Mouse (Mus musculus): ENCODE data around the gene Cnnm3. TPM values are rescaled to one million over a fixed set of nuclear protein-coding genes. Genes with fewer than 3 reads are reported as not detected.

Gene Cnnm3
- polyA plus RNA-seq, 1 experiment, result 46.2 TPM

DNA sequence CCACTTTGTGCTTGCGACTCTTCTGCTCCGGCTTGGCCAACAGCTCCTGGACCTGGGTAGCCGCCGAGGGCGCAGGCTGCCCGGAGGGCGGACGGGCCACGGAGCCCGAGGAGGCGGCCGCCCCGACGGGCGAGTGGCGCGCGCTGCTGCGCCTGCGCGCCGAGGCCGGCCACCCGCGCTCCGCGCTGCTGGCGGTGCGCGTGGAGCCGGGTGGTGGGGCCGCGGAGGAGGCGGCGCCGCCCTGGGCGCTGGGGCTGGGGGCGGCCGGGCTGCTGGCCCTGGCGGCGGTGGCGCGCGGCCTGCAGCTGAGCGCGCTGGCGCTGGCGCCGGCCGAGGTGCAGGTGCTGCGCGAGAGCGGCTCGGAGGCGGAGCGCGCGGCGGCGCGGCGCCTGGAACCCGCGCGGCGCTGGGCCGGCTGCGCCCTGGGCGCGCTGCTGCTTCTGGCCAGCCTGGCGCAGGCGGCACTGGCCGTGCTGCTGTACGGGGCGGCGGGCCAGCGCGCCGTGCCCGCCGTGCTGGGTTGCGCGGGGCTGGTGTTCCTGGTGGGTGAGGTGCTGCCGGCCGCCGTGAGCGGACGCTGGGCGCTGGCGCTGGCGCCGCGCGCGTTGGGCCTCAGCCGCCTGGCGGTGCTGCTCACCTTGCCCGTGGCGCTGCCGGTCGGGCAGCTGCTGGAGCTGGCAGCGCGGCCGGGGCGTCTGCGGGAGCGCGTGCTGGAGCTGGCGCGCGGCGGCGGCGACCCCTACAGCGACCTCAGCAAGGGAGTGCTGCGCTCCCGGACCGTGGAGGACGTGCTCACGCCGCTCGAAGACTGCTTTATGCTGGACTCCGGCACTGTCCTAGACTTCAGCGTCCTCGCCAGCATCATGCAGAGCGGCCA lies 660 bp downstream of the Cnnm3 start:
- 6% methylated on average over 124 of the region's 126 CpGs for WGBS
- H3K27me3 ChIP-seq (ENCODE audit: control insufficient read depth, insufficient read depth, low read length), result no peaks in the 10 kb centered on the region
- H3K27ac ChIP-seq (ENCODE audit: insufficient read depth, low read length), result peak overlapping the region; percentile 99
- DNase-seq, result peak; percentile 73 to 76
- peaks cover 28% of the 10 kb centered on the region for H3K4me1 ChIP-seq (ENCODE audit: control insufficient read depth, insufficient read depth, low read length)
- peak overlapping the region; percentile 59 for H3K4me3 ChIP-seq (replicated peaks; ENCODE audit: insufficient read depth, low read depth, low read length)
- TF ChIP-seq POLR2A (IDR thresholded peaks at IDR 0.05; ENCODE audit: borderline replicate concordance, insufficient read depth, low read length) (no peak), CTCF (IDR thresholded peaks at IDR 0.05; ENCODE audit: borderline replicate concordance, insufficient read depth, low read depth, low read length) (no peak; the same call in 1 of the 2 replicates)

DNA sequence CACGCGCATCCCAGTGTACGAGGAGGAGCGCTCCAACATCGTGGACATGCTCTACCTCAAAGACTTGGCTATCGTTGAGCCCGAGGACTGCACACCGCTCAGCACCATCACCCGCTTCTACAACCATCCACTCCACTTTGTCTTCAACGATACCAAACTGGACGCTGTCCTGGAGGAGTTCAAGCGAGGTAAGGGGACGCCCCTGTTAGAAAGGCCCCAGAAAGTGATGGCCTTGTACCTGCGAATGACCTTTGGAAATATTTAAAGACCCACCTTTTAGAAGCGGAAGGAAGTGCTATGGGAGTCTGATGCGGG lies 1.3 kb downstream of the Cnnm3 start:
- no peak for DNase-seq
- Histone ChIP-seq H3K27me3 (ENCODE audit: control insufficient read depth, insufficient read depth, low read length) (no peaks in the 10 kb centered on the region), H3K27ac (ENCODE audit: insufficient read depth, low read length) (peak overlapping the region; percentile 34; the same call in 1 of the 2 replicates), H3K4me1 (ENCODE audit: control insufficient read depth, insufficient read depth, low read length) (peaks cover 28% of the 10 kb centered on the region), H3K4me3 (replicated peaks; ENCODE audit: insufficient read depth, low read depth, low read length) (peak overlapping the region; percentile 59)
- 2% methylated on average over 16 of the region's 16 CpGs for WGBS
- TF ChIP-seq CTCF (IDR thresholded peaks at IDR 0.05; ENCODE audit: borderline replicate concordance, insufficient read depth, low read depth, low read length), result no peak
- no peak for TF ChIP-seq POLR2A (IDR thresholded peaks at IDR 0.05; ENCODE audit: borderline replicate concordance, insufficient read depth, low read length)

DNA sequence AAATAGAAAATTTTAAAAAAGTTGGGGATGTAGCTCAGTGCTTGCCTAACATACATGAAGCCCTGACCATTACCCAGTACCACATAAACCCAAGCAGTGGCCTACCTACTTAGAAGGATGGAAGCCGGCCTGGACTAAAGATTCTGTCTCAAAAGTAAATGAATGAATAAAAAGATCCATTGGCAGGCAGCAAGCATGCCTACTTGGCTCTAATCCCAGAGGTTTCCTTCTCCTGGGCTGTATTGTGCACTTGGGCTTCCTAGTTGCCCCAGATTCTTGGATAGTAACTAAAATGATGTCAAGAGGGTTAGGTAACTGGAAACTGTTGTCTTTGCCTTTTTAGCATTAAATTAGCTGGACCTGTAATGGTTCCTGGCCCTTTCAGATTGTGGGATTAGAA lies 1.6 kb downstream of the Cnnm3 start:
- peak overlapping the region; percentile 59 for H3K4me3 ChIP-seq (replicated peaks; ENCODE audit: insufficient read depth, low read depth, low read length)
- no peak for TF ChIP-seq POLR2A (IDR thresholded peaks at IDR 0.05; ENCODE audit: borderline replicate concordance, insufficient read depth, low read length)
- no peak for TF ChIP-seq CTCF (IDR thresholded peaks at IDR 0.05; ENCODE audit: borderline replicate concordance, insufficient read depth, low read depth, low read length)
- peaks cover 28% of the 10 kb centered on the region for H3K4me1 ChIP-seq (ENCODE audit: control insufficient read depth, insufficient read depth, low read length)
- no peak overlapping the region for H3K27ac ChIP-seq (ENCODE audit: insufficient read depth, low read length)
- H3K27me3 ChIP-seq (ENCODE audit: control insufficient read depth, insufficient read depth, low read length), result no peaks in the 10 kb centered on the region
- WGBS, result 2% methylated on average over 1 of the region's 1 CpGs
- DNase-seq, result peak in 1 of 2 experiments; percentile 57

DNA sequence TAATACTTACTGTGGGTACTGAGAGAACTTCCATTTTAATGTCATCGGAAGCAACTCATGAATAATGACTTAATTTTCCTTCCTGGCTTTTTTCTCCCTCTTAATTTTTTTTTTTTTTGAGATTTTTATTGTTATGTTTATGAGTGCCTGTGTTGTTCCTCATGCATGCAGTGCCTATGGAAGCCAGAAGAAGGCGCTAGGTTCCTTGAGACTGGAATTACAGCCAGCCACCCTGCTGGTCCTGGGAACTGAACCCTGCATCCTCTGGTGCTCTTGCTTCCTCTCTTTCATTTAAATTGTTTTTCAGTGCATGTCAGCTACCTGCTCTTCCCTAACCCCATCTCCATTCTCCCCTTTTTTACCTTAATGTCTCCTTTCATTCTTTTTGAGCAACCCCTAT lies 2.1 kb downstream of the Cnnm3 start:
- 27% methylated on average over 2 of the region's 2 CpGs for WGBS
- TF ChIP-seq CTCF (IDR thresholded peaks at IDR 0.05; ENCODE audit: borderline replicate concordance, insufficient read depth, low read depth, low read length) (peak; percentile 70), POLR2A (IDR thresholded peaks at IDR 0.05; ENCODE audit: borderline replicate concordance, insufficient read depth, low read length) (no peak)
- peaks cover 31% of the 10 kb centered on the region for H3K4me1 ChIP-seq (ENCODE audit: control insufficient read depth, insufficient read depth, low read length)
- H3K27me3 ChIP-seq (ENCODE audit: control insufficient read depth, insufficient read depth, low read length), result no peaks in the 10 kb centered on the region
- peak overlapping the region; percentile 38 for H3K4me3 ChIP-seq (replicated peaks; ENCODE audit: insufficient read depth, low read depth, low read length)
- no peak overlapping the region for H3K27ac ChIP-seq (ENCODE audit: insufficient read depth, low read length)
- DNase-seq, result peak; percentile 66

DNA sequence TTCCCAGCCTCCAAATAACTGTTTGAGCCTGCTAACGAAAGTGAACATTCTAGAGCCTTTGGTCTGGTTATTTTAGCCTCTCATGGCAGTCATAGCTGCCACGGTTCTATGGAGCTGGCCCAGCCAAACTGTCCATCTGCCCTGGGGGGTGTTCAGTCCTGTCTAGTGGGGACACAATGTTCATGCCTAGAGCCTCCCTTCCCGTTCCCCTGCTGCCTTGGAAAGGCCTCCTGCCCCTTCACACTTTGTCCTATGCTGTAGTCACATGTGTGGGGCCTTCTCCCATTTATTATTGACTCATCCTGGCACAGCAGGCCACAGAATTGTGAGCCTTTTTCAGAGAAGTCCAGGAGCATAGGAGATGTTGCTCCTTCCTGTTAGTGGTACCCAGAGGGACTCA lies 6.6 kb downstream of the Cnnm3 start:
- Histone ChIP-seq H3K27ac (ENCODE audit: insufficient read depth, low read length) (peak overlapping the region; percentile 66), H3K4me3 (replicated peaks; ENCODE audit: insufficient read depth, low read depth, low read length) (no peak overlapping the region), H3K4me1 (ENCODE audit: control insufficient read depth, insufficient read depth, low read length) (peaks cover 41% of the 10 kb centered on the region), H3K27me3 (ENCODE audit: control insufficient read depth, insufficient read depth, low read length) (no peaks in the 10 kb centered on the region)
- TF ChIP-seq CTCF (IDR thresholded peaks at IDR 0.05; ENCODE audit: borderline replicate concordance, insufficient read depth, low read depth, low read length), result no peak
- TF ChIP-seq POLR2A (IDR thresholded peaks at IDR 0.05; ENCODE audit: borderline replicate concordance, insufficient read depth, low read length), result no peak
- WGBS, result 10% methylated on average over 3 of the region's 3 CpGs
- peak; percentile 38 to 46 for DNase-seq

DNA sequence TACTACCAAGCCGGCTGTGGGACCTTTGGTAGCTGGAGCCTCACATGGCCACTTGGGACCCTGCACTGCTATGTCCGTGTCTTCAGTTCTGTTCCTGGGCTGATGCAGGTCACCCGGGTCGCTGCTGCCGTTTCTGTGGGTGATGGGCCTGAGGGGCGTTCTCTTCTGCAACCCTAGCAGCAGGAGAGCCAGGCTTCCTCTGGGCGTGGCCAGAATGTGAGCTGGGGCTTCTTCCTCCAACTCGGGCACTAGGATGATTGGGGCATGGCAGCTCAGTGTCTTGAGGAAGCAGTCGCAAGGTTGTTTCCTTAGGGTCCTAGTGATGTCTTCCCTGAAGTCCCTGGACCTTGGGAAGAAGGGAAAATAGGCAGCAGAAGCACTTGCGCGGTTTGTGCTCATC lies 8.0 kb downstream of the Cnnm3 start:
- 81% methylated on average over 11 of the region's 11 CpGs for WGBS
- H3K4me3 ChIP-seq (replicated peaks; ENCODE audit: insufficient read depth, low read depth, low read length), result no peak overlapping the region
- no peaks in the 10 kb centered on the region for H3K27me3 ChIP-seq (ENCODE audit: control insufficient read depth, insufficient read depth, low read length)
- DNase-seq, result no peak
- TF ChIP-seq POLR2A (IDR thresholded peaks at IDR 0.05; ENCODE audit: borderline replicate concordance, insufficient read depth, low read length) (no peak), CTCF (IDR thresholded peaks at IDR 0.05; ENCODE audit: borderline replicate concordance, insufficient read depth, low read depth, low read length) (no peak)
- H3K4me1 ChIP-seq (ENCODE audit: control insufficient read depth, insufficient read depth, low read length), result peaks cover 42% of the 10 kb centered on the region
- no peak overlapping the region for H3K27ac ChIP-seq (ENCODE audit: insufficient read depth, low read length)

DNA sequence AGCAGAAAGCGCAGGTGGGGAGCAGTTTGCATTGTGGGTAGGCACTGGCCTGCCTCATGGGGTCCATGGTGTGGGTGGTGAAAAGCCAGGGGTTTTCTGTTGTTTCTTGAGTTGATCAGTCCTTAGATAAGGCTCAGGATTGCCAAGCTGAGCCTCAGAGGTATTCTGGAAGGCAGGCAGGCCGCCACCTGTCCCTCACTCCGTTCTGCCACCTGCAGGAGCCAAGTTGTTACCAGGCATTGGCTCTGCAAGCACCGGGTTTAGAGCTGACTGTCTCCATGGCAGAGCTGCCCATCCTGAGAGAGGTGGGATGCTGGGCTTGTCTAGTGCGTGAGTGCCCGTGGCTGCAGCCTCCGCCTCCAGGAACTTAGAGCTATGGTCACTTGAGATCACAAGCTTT lies 10.5 kb downstream of the Cnnm3 start:
- 44% methylated on average over 7 of the region's 7 CpGs for WGBS
- TF ChIP-seq CTCF (IDR thresholded peaks at IDR 0.05; ENCODE audit: borderline replicate concordance, insufficient read depth, low read depth, low read length), result no peak; the same call in 1 of the 2 replicates
- TF ChIP-seq POLR2A (IDR thresholded peaks at IDR 0.05; ENCODE audit: borderline replicate concordance, insufficient read depth, low read length), result no peak
- H3K4me3 ChIP-seq (replicated peaks; ENCODE audit: insufficient read depth, low read depth, low read length), result no peak overlapping the region
- H3K27me3 ChIP-seq (ENCODE audit: control insufficient read depth, insufficient read depth, low read length), result no peaks in the 10 kb centered on the region
- H3K27ac ChIP-seq (ENCODE audit: insufficient read depth, low read length), result no peak overlapping the region
- DNase-seq, result no peak
- H3K4me1 ChIP-seq (ENCODE audit: control insufficient read depth, insufficient read depth, low read length), result peaks cover 26% of the 10 kb centered on the region
